Mouse (Mus musculus) liver, postnatal 0 days (tissue): ENCODE measurements around the gene Vegfd.

Source experiments
- CTCF ChIP-seq: sonication (generic); IDR thresholded peaks from 2 replicates; pipeline ENCODE4 v1.5.1; 2016; ENCODE audit warnings: antibody characterized with exemption, low read depth
- EP300 ChIP-seq: IDR thresholded peaks from 2 replicates; pipeline ENCODE4 v1.6.1; 2016; ENCODE audit warnings: antibody characterized with exemption, low read depth, mild to moderate bottlenecking

DNA sequence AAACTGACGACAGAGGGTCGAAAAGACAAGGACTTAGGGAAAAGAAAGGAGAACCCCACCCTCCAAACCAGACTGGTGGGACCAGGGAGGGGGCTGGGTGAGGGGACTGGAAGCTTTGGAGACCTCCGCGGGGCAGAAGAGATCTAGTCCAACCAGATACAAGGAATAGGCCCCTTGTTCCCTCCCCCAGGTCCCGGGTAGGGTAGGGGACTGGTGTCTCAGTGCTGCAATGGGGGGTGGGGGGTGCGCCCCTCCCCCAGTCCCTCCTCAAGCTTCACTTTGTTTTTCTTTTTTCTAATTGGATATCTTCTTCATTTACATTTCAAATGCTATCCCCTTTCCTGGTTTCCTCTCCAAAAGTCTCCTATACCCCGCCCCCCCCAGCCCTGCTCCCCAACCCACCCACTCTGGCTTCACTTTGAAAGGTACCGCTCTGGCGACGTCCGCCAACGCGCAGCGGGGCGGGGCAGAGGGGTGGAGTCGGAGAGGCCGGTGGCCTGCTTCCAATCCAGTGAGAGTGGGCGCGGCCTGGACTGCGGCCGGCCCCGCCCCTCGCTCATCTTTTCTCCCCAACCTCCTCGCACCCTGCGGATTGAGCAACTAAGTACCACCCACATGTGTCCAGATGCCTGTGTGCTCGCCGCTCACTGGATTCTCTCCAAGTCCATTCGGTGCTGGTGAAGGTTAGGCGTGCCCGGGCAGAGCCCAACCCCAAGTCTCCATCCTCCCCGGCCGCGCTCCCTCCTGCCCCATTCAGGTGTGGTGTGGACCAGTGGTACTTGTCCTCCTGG is 8.6 kb downstream of the Vegfd start:
- no peak; the same call in 1 of the 2 replicates for TF ChIP-seq EP300
- TF ChIP-seq CTCF, result no peak
